Mouse (Mus musculus) embryonic fibroblast, embryonic 13.5 days (primary cell): Measurements from ENCODE around the gene Jak1.

ENCODE experiments used
- CTCF ChIP-seq: IDR thresholded peaks from 2 replicates; pipeline ENCODE4 v1.5.1; 2011; ENCODE audit warnings: mild to moderate bottlenecking, control low read depth, low read length, moderate library complexity, borderline replicate concordance; ENCODE audit not compliant: insufficient read depth
- POLR2A ChIP-seq: IDR thresholded peaks from 2 replicates; pipeline ENCODE4 v1.6.1; 2011; ENCODE audit warnings: low read depth, mild to moderate bottlenecking, control low read depth, low read length, moderate library complexity

GRCm38 (mm10) chr4:101168189-101168778 is 96.8 kb downstream of the Jak1 start:
- peak; percentile 37; the same call in 1 of the 2 replicates for TF ChIP-seq CTCF
- no peak for TF ChIP-seq POLR2A
